Mouse (Mus musculus): ENCODE measurements around the gene Rps17. TPM values are rescaled to one million over a fixed set of nuclear protein-coding genes. Genes with fewer than 3 reads are reported as not detected.

The Rps17 gene
- polyA plus RNA-seq, 1 experiment = 3,363 TPM

- Histone ChIP-seq H3K79me2 (ENCODE audit: control insufficient read depth, insufficient read depth) (no peaks in the 10 kb centered on the region), H3K4me3 (ENCODE audit: insufficient read depth, poor library complexity, severe bottlenecking) (no peak overlapping the region), H3K79me3 (ENCODE audit: low read depth) (no peaks in the 10 kb centered on the region), H3ac (ENCODE audit: control insufficient read depth, insufficient read length, low read depth) (no peak overlapping the region), H3K36me3 (ENCODE audit: control insufficient read depth, insufficient read depth) (peaks cover 26% of the 10 kb centered on the region), H3K27me3 (ENCODE audit: control insufficient read depth, insufficient read depth, insufficient read length) (no peaks in the 10 kb centered on the region)
- TF ChIP-seq USF1 (IDR thresholded peaks at IDR 0.05; ENCODE audit: low read depth) (no peak), MAX (IDR thresholded peaks at IDR 0.05) (no peak), MYOG (IDR thresholded peaks at IDR 0.05; ENCODE audit: control insufficient read depth, extremely low read depth, insufficient read length) (no peak), CEBPB (IDR thresholded peaks at IDR 0.05; ENCODE audit: low read depth) (no peak), FOSL1 (IDR thresholded peaks at IDR 0.05; ENCODE audit: insufficient read depth, low read length, poor library complexity, severe bottlenecking) (no peak), CTCF (IDR thresholded peaks at IDR 0.05; ENCODE audit: control insufficient read depth, insufficient read depth, insufficient read length) (no peak), MYOD1 (IDR thresholded peaks at IDR 0.05; ENCODE audit: control insufficient read depth, insufficient read length, low read depth) (no peak)
These were observed 14.3 kb downstream of the Rps17 start for GRCm38 (mm10) chr7:81330767-81331166.

- no peak overlapping the region for H3K4me3 ChIP-seq (ENCODE audit: insufficient read depth, poor library complexity, severe bottlenecking)
- no peaks in the 10 kb centered on the region for H3K27me3 ChIP-seq (ENCODE audit: control insufficient read depth, insufficient read depth, insufficient read length)
- H3K36me3 ChIP-seq (ENCODE audit: control insufficient read depth, insufficient read depth) = peaks cover 5% of the 10 kb centered on the region
- H3K79me2 ChIP-seq (ENCODE audit: control insufficient read depth, insufficient read depth) = no peaks in the 10 kb centered on the region
- no peak overlapping the region for H3ac ChIP-seq (ENCODE audit: control insufficient read depth, insufficient read length, low read depth)
- H3K79me3 ChIP-seq (ENCODE audit: low read depth) = no peaks in the 10 kb centered on the region
- no peak for TF ChIP-seq FOSL1 (IDR thresholded peaks at IDR 0.05; ENCODE audit: insufficient read depth, low read length, poor library complexity, severe bottlenecking)
- no peak for TF ChIP-seq MAX (IDR thresholded peaks at IDR 0.05)
- no peak for TF ChIP-seq MYOG (IDR thresholded peaks at IDR 0.05; ENCODE audit: control insufficient read depth, extremely low read depth, insufficient read length)
- TF ChIP-seq MYOD1 (IDR thresholded peaks at IDR 0.05; ENCODE audit: control insufficient read depth, insufficient read length, low read depth) = no peak
- TF ChIP-seq USF1 (IDR thresholded peaks at IDR 0.05; ENCODE audit: low read depth) = no peak
- TF ChIP-seq CEBPB (IDR thresholded peaks at IDR 0.05; ENCODE audit: low read depth) = no peak
- no peak for TF ChIP-seq CTCF (IDR thresholded peaks at IDR 0.05; ENCODE audit: control insufficient read depth, insufficient read depth, insufficient read length)
These were observed 17.4 kb downstream of the Rps17 start for GRCm38 (mm10) chr7:81327661-81328060.

GRCm38 (mm10) chr7:81326859-81327258 is 18.2 kb downstream of the Rps17 start:
- no peaks in the 10 kb centered on the region for H3K27me3 ChIP-seq (ENCODE audit: control insufficient read depth, insufficient read depth, insufficient read length)
- H3K4me3 ChIP-seq (ENCODE audit: insufficient read depth, poor library complexity, severe bottlenecking) = no peak overlapping the region

GRCm38 (mm10) chr7:81326043-81326442 is 19.0 kb downstream of the Rps17 start:
- Histone ChIP-seq H3K79me2 (ENCODE audit: control insufficient read depth, insufficient read depth) (no peaks in the 10 kb centered on the region), H3K4me3 (ENCODE audit: insufficient read depth, poor library complexity, severe bottlenecking) (no peak overlapping the region), H3K27me3 (ENCODE audit: control insufficient read depth, insufficient read depth, insufficient read length) (no peaks in the 10 kb centered on the region), H3K36me3 (ENCODE audit: control insufficient read depth, insufficient read depth) (no peaks in the 10 kb centered on the region), H3ac (ENCODE audit: control insufficient read depth, insufficient read length, low read depth) (no peak overlapping the region), H3K79me3 (ENCODE audit: low read depth) (no peaks in the 10 kb centered on the region)
- no peak for TF ChIP-seq MYOG (IDR thresholded peaks at IDR 0.05; ENCODE audit: control insufficient read depth, extremely low read depth, insufficient read length)
- TF ChIP-seq USF1 (IDR thresholded peaks at IDR 0.05; ENCODE audit: low read depth) = no peak
- TF ChIP-seq MAX (IDR thresholded peaks at IDR 0.05) = no peak
- no peak for TF ChIP-seq FOSL1 (IDR thresholded peaks at IDR 0.05; ENCODE audit: insufficient read depth, low read length, poor library complexity, severe bottlenecking)

More at GRCm38 (mm10) chr7:81326859-81327258, 18.2 kb downstream of the Rps17 start:
- Histone ChIP-seq H3ac (ENCODE audit: control insufficient read depth, insufficient read length, low read depth) (no peak overlapping the region), H3K79me2 (ENCODE audit: control insufficient read depth, insufficient read depth) (no peaks in the 10 kb centered on the region), H3K79me3 (ENCODE audit: low read depth) (no peaks in the 10 kb centered on the region), H3K36me3 (ENCODE audit: control insufficient read depth, insufficient read depth) (no peaks in the 10 kb centered on the region)
- TF ChIP-seq CEBPB (IDR thresholded peaks at IDR 0.05; ENCODE audit: low read depth) (no peak), MYOD1 (IDR thresholded peaks at IDR 0.05; ENCODE audit: control insufficient read depth, insufficient read length, low read depth) (no peak), USF1 (IDR thresholded peaks at IDR 0.05; ENCODE audit: low read depth) (no peak), CTCF (IDR thresholded peaks at IDR 0.05; ENCODE audit: control insufficient read depth, insufficient read depth, insufficient read length) (no peak), MAX (IDR thresholded peaks at IDR 0.05) (no peak), FOSL1 (IDR thresholded peaks at IDR 0.05; ENCODE audit: insufficient read depth, low read length, poor library complexity, severe bottlenecking) (no peak)

- no peak overlapping the region for H3ac ChIP-seq (ENCODE audit: control insufficient read depth, insufficient read length, low read depth)
- H3K36me3 ChIP-seq (ENCODE audit: control insufficient read depth, insufficient read depth) = no peaks in the 10 kb centered on the region
- no peaks in the 10 kb centered on the region for H3K79me3 ChIP-seq (ENCODE audit: low read depth)
- TF ChIP-seq MYOG (IDR thresholded peaks at IDR 0.05; ENCODE audit: control insufficient read depth, extremely low read depth, insufficient read length) (no peak), CTCF (IDR thresholded peaks at IDR 0.05; ENCODE audit: control insufficient read depth, insufficient read depth, insufficient read length) (no peak), FOSL1 (IDR thresholded peaks at IDR 0.05; ENCODE audit: insufficient read depth, low read length, poor library complexity, severe bottlenecking) (no peak), MYOD1 (IDR thresholded peaks at IDR 0.05; ENCODE audit: control insufficient read depth, insufficient read length, low read depth) (no peak), USF1 (IDR thresholded peaks at IDR 0.05; ENCODE audit: low read depth) (no peak), MAX (IDR thresholded peaks at IDR 0.05) (no peak), CEBPB (IDR thresholded peaks at IDR 0.05; ENCODE audit: low read depth) (no peak)
- no peaks in the 10 kb centered on the region for H3K27me3 ChIP-seq (ENCODE audit: control insufficient read depth, insufficient read depth, insufficient read length)
- H3K79me2 ChIP-seq (ENCODE audit: control insufficient read depth, insufficient read depth) = no peaks in the 10 kb centered on the region
- H3K4me3 ChIP-seq (ENCODE audit: insufficient read depth, poor library complexity, severe bottlenecking) = no peak overlapping the region
These were observed 23.3 kb downstream of the Rps17 start for GRCm38 (mm10) chr7:81321776-81322175.

- Histone ChIP-seq H3K79me3 (ENCODE audit: low read depth) (no peaks in the 10 kb centered on the region), H3K27me3 (ENCODE audit: control insufficient read depth, insufficient read depth, insufficient read length) (no peaks in the 10 kb centered on the region), H3K79me2 (ENCODE audit: control insufficient read depth, insufficient read depth) (no peaks in the 10 kb centered on the region), H3ac (ENCODE audit: control insufficient read depth, insufficient read length, low read depth) (no peak overlapping the region), H3K36me3 (ENCODE audit: control insufficient read depth, insufficient read depth) (no peaks in the 10 kb centered on the region), H3K4me3 (ENCODE audit: insufficient read depth, poor library complexity, severe bottlenecking) (no peak overlapping the region)
- no peak for TF ChIP-seq MAX (IDR thresholded peaks at IDR 0.05)
These were observed 25.3 kb downstream of the Rps17 start for GRCm38 (mm10) chr7:81319749-81320148.

All from C2C12 (cell line).